ENCODE assay signal across 14 mouse cellular contexts in genomic region chr13:63276389-63276788, GRCm38 (mm10).
A peak's percentile ranks its signal among the peaks of the same experiment; 100 is the strongest.
DNase-seq lines count a peak whose midpoint lies in the region; ATAC-seq lines count a peak whose summit lies in the region.
"Had no signal": no experiment of that assay in that cellular context is flagged by ENCODE, and none has a peak within 500 bp of the region (broad histone marks: within the 10 kb centered on the region; RNA-seq: fewer than 3 reads in every experiment).

No protein-coding gene starts in this region.

- H3K27me3 ChIP-seq in embryonic facial prominence, embryonic 11.5 days (ENCODE audit: control insufficient read depth, insufficient read depth, low read length) = no peaks in the 10 kb centered on the region
- peaks cover 21% of the 10 kb centered on the region for H3K27me3 ChIP-seq in embryonic facial prominence, embryonic 10.5 days (replicated peaks; ENCODE audit: low read depth, poor library complexity, severe bottlenecking)
- no peaks in the 10 kb centered on the region for H3K27me3 ChIP-seq in lung, embryonic 16.5 days (ENCODE audit: control insufficient read depth, insufficient read depth, low read depth, low read length)
- no peaks in the 10 kb centered on the region for H3K27me3 ChIP-seq in intestine, embryonic 15.5 days (replicated peaks)
- no peaks in the 10 kb centered on the region for H3K27me3 ChIP-seq in stomach, embryonic 16.5 days (ENCODE audit: control insufficient read depth, insufficient read depth, low read length)

- WGBS in embryonic facial prominence, embryonic 11.5 days = 91% methylated on average over 4 of the region's 4 CpGs
- WGBS in embryonic facial prominence, embryonic 10.5 days = 98% methylated on average over 4 of the region's 4 CpGs
- 75% methylated on average over 4 of the region's 4 CpGs for WGBS in lung, embryonic 16.5 days
- WGBS in intestine, embryonic 15.5 days = 74% methylated on average over 4 of the region's 4 CpGs
- 72% methylated on average over 4 of the region's 4 CpGs for WGBS in stomach, embryonic 16.5 days

- peaks cover 9% of the 10 kb centered on the region for H3K4me1 ChIP-seq in embryonic facial prominence, embryonic 11.5 days (ENCODE audit: control insufficient read depth, insufficient read depth, low read length)
- H3K4me1 ChIP-seq in embryonic facial prominence, embryonic 10.5 days = peaks cover 82% of the 10 kb centered on the region
- H3K4me1 ChIP-seq in lung, embryonic 16.5 days (replicated peaks; ENCODE audit: control insufficient read depth, insufficient read depth, low read length) = peaks cover 69% of the 10 kb centered on the region
- peaks cover 44% of the 10 kb centered on the region for H3K4me1 ChIP-seq in intestine, embryonic 15.5 days (replicated peaks)
- peaks cover 57% of the 10 kb centered on the region for H3K4me1 ChIP-seq in stomach, embryonic 16.5 days (ENCODE audit: control insufficient read depth, insufficient read depth, low read length)

- no peak overlapping the region for H3K4me2 ChIP-seq in embryonic facial prominence, embryonic 11.5 days (ENCODE audit: low read depth, low read length)
- peak overlapping the region; percentile 51 for H3K4me2 ChIP-seq in lung, embryonic 16.5 days (ENCODE audit: low read depth, low read length)
- H3K4me2 ChIP-seq in intestine, embryonic 15.5 days (replicated peaks) = peak overlapping the region; percentile 38; the same call in 1 of the 2 replicates
- peak overlapping the region; percentile 41 for H3K4me2 ChIP-seq in stomach, embryonic 16.5 days (ENCODE audit: low read depth, low read length)
- H3K4me2 ChIP-seq: midbrain, embryonic 12.5 days had no signal

- H3K36me3 ChIP-seq in embryonic facial prominence, embryonic 11.5 days (replicated peaks; ENCODE audit: control insufficient read depth, insufficient read depth, low read depth, low read length) = no peaks in the 10 kb centered on the region
- peaks cover under 1% of the 10 kb centered on the region; the same call in 1 of the 2 replicates for H3K36me3 ChIP-seq in embryonic facial prominence, embryonic 10.5 days (replicated peaks)
- no peaks in the 10 kb centered on the region for H3K36me3 ChIP-seq in lung, embryonic 16.5 days (ENCODE audit: control insufficient read depth, insufficient read depth, low read length)
- H3K36me3 ChIP-seq in intestine, embryonic 15.5 days = no peaks in the 10 kb centered on the region
- H3K36me3 ChIP-seq in stomach, embryonic 16.5 days (ENCODE audit: control insufficient read depth, insufficient read depth, low read length) = no peaks in the 10 kb centered on the region
- H3K36me3 ChIP-seq: midbrain, embryonic 12.5 days had no signal

- no peak for DNase-seq in embryonic facial prominence, embryonic 11.5 days (ENCODE audit: low spot score)
- no peak for DNase-seq in embryonic facial prominence, embryonic 10.5 days (ENCODE audit: low spot score)
- no peak for DNase-seq in lung, postnatal 36 days
- DNase-seq in layer of hippocampus, postnatal 14 days (ENCODE audit: low spot score in 2 of 2) = no peak
- no peak for DNase-seq in thymus, postnatal 36 days
- DNase-seq: adrenal gland, postnatal 14 days; heart, postnatal 10 days; right cerebral cortex, postnatal 14 days had no signal

- peak overlapping the region; percentile 2; the same call in 1 of the 2 replicates for H3K4me3 ChIP-seq in embryonic facial prominence, embryonic 11.5 days (ENCODE audit: low read depth, low read length)
- no peak overlapping the region for H3K4me3 ChIP-seq in embryonic facial prominence, embryonic 10.5 days
- H3K4me3 ChIP-seq in lung, embryonic 16.5 days (ENCODE audit: low read length) = peak overlapping the region; percentile 17
- peak overlapping the region; percentile 1; the same call in 1 of the 2 replicates for H3K4me3 ChIP-seq in intestine, embryonic 15.5 days (replicated peaks)
- peak overlapping the region; percentile 24 for H3K4me3 ChIP-seq in stomach, embryonic 16.5 days (replicated peaks; ENCODE audit: low read length)
- H3K4me3 ChIP-seq: midbrain, embryonic 12.5 days had no signal

- H3K9ac ChIP-seq in embryonic facial prominence, embryonic 11.5 days (replicated peaks; ENCODE audit: low read length) = no peak overlapping the region
- H3K9ac ChIP-seq in lung, embryonic 16.5 days (ENCODE audit: low read length) = peak overlapping the region; percentile 17
- H3K9ac ChIP-seq in intestine, embryonic 15.5 days = no peak overlapping the region
- peak overlapping the region; percentile 54; the same call in 1 of the 2 replicates for H3K9ac ChIP-seq in stomach, embryonic 16.5 days (ENCODE audit: low read length)
- H3K9ac ChIP-seq: liver, embryonic 14.5 days; midbrain, embryonic 12.5 days had no signal

- H3K9me3 ChIP-seq in embryonic facial prominence, embryonic 11.5 days (replicated peaks; ENCODE audit: control insufficient read depth, low read length) = no peaks in the 10 kb centered on the region
- no peaks in the 10 kb centered on the region for H3K9me3 ChIP-seq in embryonic facial prominence, embryonic 10.5 days
- H3K9me3 ChIP-seq in lung, embryonic 16.5 days (ENCODE audit: control insufficient read depth, low read length) = no peaks in the 10 kb centered on the region
- no peaks in the 10 kb centered on the region for H3K9me3 ChIP-seq in intestine, embryonic 15.5 days
- no peaks in the 10 kb centered on the region for H3K9me3 ChIP-seq in stomach, embryonic 16.5 days (replicated peaks; ENCODE audit: control insufficient read depth, low read length)
- H3K9me3 ChIP-seq: midbrain, embryonic 12.5 days had no signal

- no peak for ATAC-seq in embryonic facial prominence, embryonic 11.5 days (replicated peaks; ENCODE audit: insufficient number of reproducible peaks, low FRiP score, low TSS enrichment, low read depth)
- no peak for ATAC-seq in lung, embryonic 16.5 days (ENCODE audit: low read depth)
- no peak for ATAC-seq in intestine, embryonic 15.5 days
- no peak for ATAC-seq in stomach, embryonic 16.5 days (ENCODE audit: insufficient read depth, low FRiP score)
- ATAC-seq: hindbrain, embryonic 16.5 days had no signal

- no peak overlapping the region for H3K27ac ChIP-seq in embryonic facial prominence, embryonic 11.5 days (replicated peaks; ENCODE audit: low read depth, low read length)
- no peak overlapping the region for H3K27ac ChIP-seq in embryonic facial prominence, embryonic 10.5 days (replicated peaks)
- H3K27ac ChIP-seq in lung, embryonic 16.5 days (ENCODE audit: low read length) = no peak overlapping the region
- no peak overlapping the region for H3K27ac ChIP-seq in intestine, embryonic 15.5 days
- peak overlapping the region; percentile 14 for H3K27ac ChIP-seq in stomach, embryonic 16.5 days (ENCODE audit: low read length)
- H3K27ac ChIP-seq: liver, embryonic 14.5 days; midbrain, embryonic 12.5 days had no signal

Comparison
In these comparisons a context has a peak if more than half of its experiments do, and no peak if none do; other contexts are left out.
1. H3K9ac ChIP-seq: peak in lung, embryonic 16.5 days (single experiment) and stomach, embryonic 16.5 days (single experiment); none in embryonic facial prominence, embryonic 11.5 days (single experiment) and intestine, embryonic 15.5 days (single experiment).